Mouse (Mus musculus) kidney, embryonic 15.5 days (tissue): ENCODE measurements around the gene Aplnr. TPM values are rescaled to one million over a fixed set of nuclear protein-coding genes. Genes with fewer than 3 reads are reported as not detected.

Experiments used
- ATAC-seq: fragments of 200-750 bp; cut with Nextera tagmentation; replicated peaks from 2 replicates; pipeline ENCODE4 v1.8.0; 2017; ENCODE audit warnings: moderate TSS enrichment; ENCODE audit not compliant: low FRiP score
- H3K27ac ChIP-seq: fragments of 300-500 bp; sonication (generic); 2 replicates; pipeline ENCODE4 v1.5.1; 2015; ENCODE audit warnings: mild to moderate bottlenecking, inconsistent platforms
- H3K27me3 ChIP-seq: fragments of 300-500 bp; sonication (generic); 2 replicates; pipeline ENCODE4 v1.6.1; 2015; ENCODE audit warnings: inconsistent platforms
- H3K36me3 ChIP-seq: fragments of 300-500 bp; sonication (generic); 2 replicates; pipeline ENCODE4 v1.6.1; 2015; ENCODE audit warnings: inconsistent platforms
- H3K4me1 ChIP-seq: fragments of 300-500 bp; sonication (generic); 2 replicates; pipeline ENCODE4 v1.6.1; 2015; ENCODE audit warnings: inconsistent platforms
- H3K4me2 ChIP-seq: fragments of 300-500 bp; sonication (generic); 2 replicates; pipeline ENCODE4 v1.6.1; 2015; ENCODE audit warnings: moderate library complexity, mild to moderate bottlenecking, inconsistent platforms
- H3K4me3 ChIP-seq: fragments of 300-500 bp; sonication (generic); replicated peaks from 2 replicates; pipeline ENCODE4 v1.5.1; 2015; ENCODE audit warnings: mild to moderate bottlenecking, inconsistent platforms
- H3K9ac ChIP-seq: fragments of 300-500 bp; sonication (generic); 2 replicates; pipeline ENCODE4 v1.6.1; 2015; ENCODE audit warnings: mild to moderate bottlenecking, inconsistent platforms
- H3K9me3 ChIP-seq: fragments of 300-500 bp; sonication (generic); replicated peaks from 2 replicates; pipeline ENCODE4 v1.6.1; 2016; ENCODE audit warnings: inconsistent platforms
- WGBS: fragments of 180-500 bp; shearing (Covaris S2); methylation state at CpG from one replicate; pipeline ENCODE4 v1.1.7; 2015; ENCODE audit warnings: mixed read lengths; 5-methylcytosine and 5-hydroxymethylcytosine counted together
- polyA plus RNA-seq: library from polyadenylated mRNA; unstranded; fragments of >200 nt; fragmentation: Nextera tagmentation; extraction: Ambion mirVana; gene quantifications from 2 replicates; pipeline ENCODE4 v1.2.1, GENCODE M21; 2015

The Aplnr gene
- polyA plus RNA-seq, 1 experiment from 2014 or later, result 104 TPM

GRCm38 (mm10) chr2:85110288-85110875 is 25.6 kb upstream of the Aplnr start:
- Histone ChIP-seq H3K36me3 (no peaks in the 10 kb centered on the region), H3K9me3 (no peaks in the 10 kb centered on the region), H3K27me3 (no peaks in the 10 kb centered on the region), H3K9ac (no peak overlapping the region), H3K27ac (no peak overlapping the region), H3K4me1 (peaks cover 10% of the 10 kb centered on the region), H3K4me3 (no peak overlapping the region), H3K4me2 (no peak overlapping the region)
- no peak for ATAC-seq
- WGBS, result 86% methylated on average over 9 of the region's 9 CpGs

- Histone ChIP-seq H3K9ac (no peak overlapping the region), H3K27ac (no peak overlapping the region), H3K4me2 (no peak overlapping the region), H3K36me3 (no peaks in the 10 kb centered on the region), H3K4me3 (no peak overlapping the region), H3K4me1 (no peaks in the 10 kb centered on the region), H3K9me3 (no peaks in the 10 kb centered on the region), H3K27me3 (no peaks in the 10 kb centered on the region)
- WGBS, result 30% methylated on average over 5 of the region's 5 CpGs
- peak; percentile 68 for ATAC-seq
These were observed 12.7 kb upstream of the Aplnr start for GRCm38 (mm10) chr2:85123187-85123868.

GRCm38 (mm10) chr2:85123869-85124535 is 12.0 kb upstream of the Aplnr start:
- 0 out of 2 replicates have a peak, but pooled peaks cover under 1% of the 10 kb centered on the region for H3K4me1 ChIP-seq
- H3K9ac ChIP-seq, result no peak overlapping the region
- no peak overlapping the region for H3K27ac ChIP-seq
- H3K4me3 ChIP-seq, result no peak overlapping the region
- 30% methylated on average over 1 of the region's 1 CpGs for WGBS
- H3K4me2 ChIP-seq, result no peak overlapping the region
- no peaks in the 10 kb centered on the region for H3K27me3 ChIP-seq
- no peaks in the 10 kb centered on the region for H3K36me3 ChIP-seq
- ATAC-seq, result peak; percentile 89
- H3K9me3 ChIP-seq, result no peaks in the 10 kb centered on the region

GRCm38 (mm10) chr2:85129496-85129971 is 6.5 kb upstream of the Aplnr start:
- H3K9me3 ChIP-seq, result no peaks in the 10 kb centered on the region
- no peak overlapping the region for H3K9ac ChIP-seq
- H3K4me2 ChIP-seq, result no peak overlapping the region
- peak overlapping the region; percentile 80 for H3K27ac ChIP-seq
- H3K4me1 ChIP-seq, result 0 out of 2 replicates have a peak, but pooled peaks cover 12% of the 10 kb centered on the region
- no peak overlapping the region for H3K4me3 ChIP-seq
- no peaks in the 10 kb centered on the region for H3K27me3 ChIP-seq
- WGBS, result 29% methylated on average over 6 of the region's 6 CpGs
- peak; percentile 63 for ATAC-seq
- H3K36me3 ChIP-seq, result no peaks in the 10 kb centered on the region

- ATAC-seq, result no peak
- no peaks in the 10 kb centered on the region for H3K9me3 ChIP-seq
- peak overlapping the region; percentile 80; the same call in 1 of the 2 replicates for H3K27ac ChIP-seq
- H3K36me3 ChIP-seq, result no peaks in the 10 kb centered on the region
- H3K4me2 ChIP-seq, result no peak overlapping the region
- H3K4me3 ChIP-seq, result no peak overlapping the region
- 0 out of 2 replicates have a peak, but pooled peaks cover 12% of the 10 kb centered on the region for H3K4me1 ChIP-seq
- no peak overlapping the region for H3K9ac ChIP-seq
- H3K27me3 ChIP-seq, result no peaks in the 10 kb centered on the region
- WGBS, result 14% methylated on average over 2 of the region's 2 CpGs
These were observed 4.8 kb upstream of the Aplnr start for GRCm38 (mm10) chr2:85131226-85131625.

GRCm38 (mm10) chr2:85131724-85132123 is 4.3 kb upstream of the Aplnr start:
- ATAC-seq, result peak; percentile 54; the same call in 1 of the 2 replicates
- Histone ChIP-seq H3K9ac (no peak overlapping the region), H3K27me3 (0 out of 2 replicates have a peak, but pooled peaks cover under 1% of the 10 kb centered on the region), H3K9me3 (no peaks in the 10 kb centered on the region), H3K27ac (peak overlapping the region; percentile 45), H3K4me3 (no peak overlapping the region), H3K36me3 (no peaks in the 10 kb centered on the region), H3K4me2 (no peak overlapping the region), H3K4me1 (0 out of 2 replicates have a peak, but pooled peaks cover 12% of the 10 kb centered on the region)
- 0% methylated on average over 1 of the region's 1 CpGs for WGBS

GRCm38 (mm10) chr2:85132204-85132603 is 3.8 kb upstream of the Aplnr start:
- Histone ChIP-seq H3K4me1 (0 out of 2 replicates have a peak, but pooled peaks cover 12% of the 10 kb centered on the region), H3K4me3 (no peak overlapping the region), H3K36me3 (no peaks in the 10 kb centered on the region), H3K27me3 (0 out of 2 replicates have a peak, but pooled peaks cover 5% of the 10 kb centered on the region), H3K9me3 (no peaks in the 10 kb centered on the region), H3K9ac (no peak overlapping the region), H3K4me2 (no peak overlapping the region), H3K27ac (peak overlapping the region; percentile 45)
- no peak for ATAC-seq
- WGBS, result 43% methylated on average over 2 of the region's 2 CpGs

- H3K9ac ChIP-seq, result no peak overlapping the region
- H3K36me3 ChIP-seq, result no peaks in the 10 kb centered on the region
- no peaks in the 10 kb centered on the region for H3K9me3 ChIP-seq
- H3K27ac ChIP-seq, result no peak overlapping the region
- H3K27me3 ChIP-seq, result 0 out of 2 replicates have a peak, but pooled peaks cover 9% of the 10 kb centered on the region
- no peak overlapping the region for H3K4me2 ChIP-seq
- 0 out of 2 replicates have a peak, but pooled peaks cover 5% of the 10 kb centered on the region for H3K4me1 ChIP-seq
- no peak overlapping the region for H3K4me3 ChIP-seq
- 48% methylated on average over 1 of the region's 1 CpGs for WGBS
- no peak for ATAC-seq
These were observed 926 bp upstream of the Aplnr start for GRCm38 (mm10) chr2:85135099-85135498.

- no peak for ATAC-seq
- H3K27ac ChIP-seq, result peak overlapping the region; percentile 62
- H3K9ac ChIP-seq, result peak overlapping the region; percentile 30; the same call in 1 of the 2 replicates
- no peaks in the 10 kb centered on the region for H3K36me3 ChIP-seq
- H3K27me3 ChIP-seq, result 0 out of 2 replicates have a peak, but pooled peaks cover 9% of the 10 kb centered on the region
- H3K9me3 ChIP-seq, result no peaks in the 10 kb centered on the region
- H3K4me3 ChIP-seq, result peak overlapping the region; percentile 36
- H3K4me1 ChIP-seq, result no peaks in the 10 kb centered on the region
- H3K4me2 ChIP-seq, result no peak overlapping the region
- WGBS, result 81% methylated on average over 21 of the region's 21 CpGs
These were observed 951 bp downstream of the Aplnr start for GRCm38 (mm10) chr2:85136831-85137520.

GRCm38 (mm10) chr2:85137601-85138140 is 1.6 kb downstream of the Aplnr start:
- WGBS, result 67% methylated on average over 10 of the region's 10 CpGs
- Histone ChIP-seq H3K9ac (peak overlapping the region; percentile 30; the same call in 1 of the 2 replicates), H3K9me3 (no peaks in the 10 kb centered on the region), H3K36me3 (no peaks in the 10 kb centered on the region), H3K27ac (0 out of 2 replicates have a peak overlapping the region, but pooled peaks have one; percentile 62), H3K4me1 (no peaks in the 10 kb centered on the region), H3K4me3 (peak overlapping the region; percentile 36), H3K4me2 (no peak overlapping the region), H3K27me3 (0 out of 2 replicates have a peak, but pooled peaks cover 9% of the 10 kb centered on the region)
- no peak for ATAC-seq

GRCm38 (mm10) chr2:85138143-85138542 is 2.1 kb downstream of the Aplnr start:
- no peaks in the 10 kb centered on the region for H3K9me3 ChIP-seq
- no peak for ATAC-seq
- no peaks in the 10 kb centered on the region for H3K36me3 ChIP-seq
- H3K9ac ChIP-seq, result 0 out of 2 replicates have a peak overlapping the region, but pooled peaks have one; percentile 29
- no peak overlapping the region for H3K4me2 ChIP-seq
- 0 out of 2 replicates have a peak, but pooled peaks cover 9% of the 10 kb centered on the region for H3K27me3 ChIP-seq
- 0 out of 2 replicates have a peak overlapping the region, but pooled peaks have one; percentile 62 for H3K27ac ChIP-seq
- H3K4me1 ChIP-seq, result no peaks in the 10 kb centered on the region
- H3K4me3 ChIP-seq, result peak overlapping the region; percentile 36
- 34% methylated on average over 2 of the region's 2 CpGs for WGBS
